Mouse (Mus musculus): ENCODE results near the gene Kif2c.

DNA sequence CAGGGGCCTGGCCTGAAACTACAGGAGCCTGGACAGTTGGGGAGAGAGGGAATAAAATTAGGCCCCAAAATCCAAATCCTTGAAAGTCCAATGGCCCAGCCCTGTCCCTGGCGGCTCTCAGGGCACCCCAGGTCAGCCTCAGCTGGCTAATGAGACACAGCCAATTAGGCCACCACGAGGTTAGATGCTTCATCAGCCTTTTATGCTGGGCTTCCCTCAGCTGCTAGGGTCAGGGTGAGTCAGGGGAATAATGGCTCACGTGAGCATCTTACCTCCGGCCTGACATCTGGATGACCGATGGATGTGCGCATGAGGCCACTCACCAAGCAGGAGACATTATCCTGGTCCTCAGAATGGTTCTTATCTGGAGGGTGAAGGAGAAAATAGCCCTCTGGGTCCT, 51.6 kb downstream of the Kif2c start:
- TF ChIP-seq FLI1 (IDR thresholded peaks at IDR 0.05; ENCODE audit: low read length) = no peak
- TF ChIP-seq GATA1 (IDR thresholded peaks at IDR 0.05; ENCODE audit: borderline replicate concordance, low read length) = no peak
